In the genomic region with DNA sequence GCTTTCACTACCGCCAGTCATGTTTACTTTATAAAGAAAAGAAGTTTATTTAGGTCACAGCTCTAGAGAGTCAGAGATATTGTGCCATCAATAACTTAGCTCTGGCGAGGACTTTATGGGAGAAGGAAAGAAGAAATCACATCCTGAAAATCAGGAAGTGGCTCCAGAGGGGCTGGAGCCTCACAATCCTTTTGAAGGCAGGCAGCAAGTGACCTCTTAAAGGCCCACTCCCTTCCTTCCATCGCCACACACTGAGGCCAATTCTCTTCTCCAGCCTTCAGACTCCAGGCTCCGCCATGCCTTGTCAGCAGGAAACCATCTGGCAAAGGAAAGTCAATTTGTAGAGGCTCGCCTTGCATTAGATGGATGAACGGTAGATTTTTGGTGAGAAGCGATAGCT, we compare ENCODE assay signal across 17 mouse cellular contexts. TPM values are rescaled to one million over a fixed set of nuclear protein-coding genes. Genes with fewer than 3 reads are reported as not detected.
DNase-seq lines count a peak whose midpoint lies in the region; ATAC-seq and TF ChIP-seq lines count a peak whose summit lies in the region.
"Had no signal": no experiment of that assay in that cellular context is flagged by ENCODE, and none has a peak within 500 bp of the region (broad histone marks: within the 10 kb centered on the region; RNA-seq: fewer than 3 reads in every experiment).

No protein-coding gene starts in this region.

- H3K4me2 ChIP-seq in forebrain, embryonic 11.5 days (ENCODE audit: low read depth, low read length, severe bottlenecking) = no peak overlapping the region
- no peak overlapping the region for H3K4me2 ChIP-seq in forebrain, postnatal 0 days (ENCODE audit: low read depth)
- H3K4me2 ChIP-seq in intestine, embryonic 16.5 days (ENCODE audit: low read depth, low read length) = 0 out of 2 replicates have a peak overlapping the region, but pooled peaks have one; percentile 0
- H3K4me2 ChIP-seq: heart, embryonic 13.5 days; hindbrain, embryonic 12.5 days had no signal

- no peaks in the 10 kb centered on the region for H3K36me3 ChIP-seq in forebrain, embryonic 11.5 days (ENCODE audit: control insufficient read depth, insufficient read depth, low read length)
- H3K36me3 ChIP-seq in forebrain, postnatal 0 days (ENCODE audit: insufficient read depth) = no peaks in the 10 kb centered on the region
- no peaks in the 10 kb centered on the region for H3K36me3 ChIP-seq in intestine, embryonic 16.5 days (ENCODE audit: control insufficient read depth, insufficient read depth, low read length)
- H3K36me3 ChIP-seq in megakaryocyte, embryonic 14.5 days (replicated peaks; ENCODE audit: low read length) = no peaks in the 10 kb centered on the region
- H3K36me3 ChIP-seq: embryonic facial prominence, embryonic 10.5 days; heart, embryonic 13.5 days; hindbrain, embryonic 12.5 days had no signal

- TF ChIP-seq CTCF in forebrain, postnatal 0 days (IDR thresholded peaks at IDR 0.05; ENCODE audit: low read depth) = no peak
- TF ChIP-seq CTCF in bone marrow macrophage, adult 2 months (IDR thresholded peaks at IDR 0.05; ENCODE audit: low read depth, low read length) = no peak

- H3K4me1 ChIP-seq in forebrain, embryonic 11.5 days (replicated peaks; ENCODE audit: control insufficient read depth, insufficient read depth, low read length) = no peaks in the 10 kb centered on the region
- no peaks in the 10 kb centered on the region for H3K4me1 ChIP-seq in forebrain, postnatal 0 days (ENCODE audit: insufficient read depth)
- peaks cover 34% of the 10 kb centered on the region for H3K4me1 ChIP-seq in bone marrow macrophage, adult 2 months (ENCODE audit: control insufficient read depth, insufficient read depth, low read length)
- peaks cover 19% of the 10 kb centered on the region for H3K4me1 ChIP-seq in intestine, embryonic 16.5 days (ENCODE audit: control insufficient read depth, insufficient read depth, low read length)
- H3K4me1 ChIP-seq in megakaryocyte, embryonic 14.5 days = peaks cover 57% of the 10 kb centered on the region
- H3K4me1 ChIP-seq: hindbrain, embryonic 12.5 days had no signal

- no peak overlapping the region for H3K27ac ChIP-seq in forebrain, embryonic 11.5 days (ENCODE audit: low read depth, low read length)
- no peak overlapping the region for H3K27ac ChIP-seq in forebrain, postnatal 0 days (ENCODE audit: low read depth, low read length)
- peak overlapping the region; percentile 69 for H3K27ac ChIP-seq in bone marrow macrophage, adult 2 months (ENCODE audit: insufficient read depth, low read depth, low read length)
- H3K27ac ChIP-seq in intestine, embryonic 16.5 days (ENCODE audit: low read length) = no peak overlapping the region
- H3K27ac ChIP-seq: embryonic facial prominence, embryonic 10.5 days; heart, embryonic 13.5 days; hindbrain, embryonic 12.5 days had no signal

- H3K27me3 ChIP-seq in forebrain, embryonic 11.5 days (ENCODE audit: control insufficient read depth, insufficient read depth, low read length) = no peaks in the 10 kb centered on the region
- no peaks in the 10 kb centered on the region for H3K27me3 ChIP-seq in forebrain, postnatal 0 days (ENCODE audit: insufficient read depth, low read length)
- H3K27me3 ChIP-seq in intestine, embryonic 16.5 days (replicated peaks; ENCODE audit: control insufficient read depth, insufficient read depth, low read length) = peaks cover 2% of the 10 kb centered on the region; the same call in 1 of the 2 replicates
- H3K27me3 ChIP-seq in megakaryocyte, embryonic 14.5 days (replicated peaks) = peaks cover 9% of the 10 kb centered on the region
- H3K27me3 ChIP-seq: heart, embryonic 13.5 days; hindbrain, embryonic 12.5 days had no signal

- peak; percentile 26 for DNase-seq in forebrain, embryonic 11.5 days (ENCODE audit: low spot score)
- no peak for DNase-seq in forebrain, postnatal 0 days
- DNase-seq in right cerebral cortex, adult 2 months (ENCODE audit: low spot score in 2 of 2) = no peak
- no peak for DNase-seq in thymus, postnatal 0 days (ENCODE audit: low spot score)
- DNase-seq in spleen, adult 12 weeks (ENCODE audit: low spot score) = no peak
- DNase-seq: adrenal gland, postnatal 10 days; cerebellum, adult 2 months; cerebellum, postnatal 10 days; heart, postnatal 36 days had no signal

- no peak for ATAC-seq in forebrain, embryonic 11.5 days (replicated peaks; ENCODE audit: low FRiP score)
- no peak for ATAC-seq in forebrain, postnatal 0 days
- ATAC-seq in intestine, embryonic 16.5 days = peak; percentile 58
- ATAC-seq: forebrain, embryonic 14.5 days; hindbrain, embryonic 16.5 days had no signal

- no peak for TF ChIP-seq POLR2A in bone marrow macrophage, adult 2 months (IDR thresholded peaks at IDR 0.05; ENCODE audit: borderline replicate concordance, low read depth, low read length)

- H3K9ac ChIP-seq in forebrain, embryonic 11.5 days (ENCODE audit: low read length) = no peak overlapping the region
- H3K9ac ChIP-seq in forebrain, postnatal 0 days = no peak overlapping the region
- H3K9ac ChIP-seq in intestine, embryonic 16.5 days (ENCODE audit: low read depth, low read length) = no peak overlapping the region
- H3K9ac ChIP-seq: heart, embryonic 13.5 days; hindbrain, embryonic 12.5 days had no signal

- no peaks in the 10 kb centered on the region for H3K9me3 ChIP-seq in forebrain, embryonic 11.5 days (ENCODE audit: control insufficient read depth, low read length)
- H3K9me3 ChIP-seq in forebrain, postnatal 0 days (ENCODE audit: low read length) = no peaks in the 10 kb centered on the region
- no peaks in the 10 kb centered on the region for H3K9me3 ChIP-seq in intestine, embryonic 16.5 days (ENCODE audit: control insufficient read depth, low read length)
- 0 out of 2 replicates have a peak, but pooled peaks cover under 1% of the 10 kb centered on the region for H3K9me3 ChIP-seq in megakaryocyte, embryonic 14.5 days
- H3K9me3 ChIP-seq: embryonic facial prominence, embryonic 10.5 days; heart, embryonic 13.5 days; hindbrain, embryonic 12.5 days had no signal

- WGBS in forebrain, embryonic 11.5 days = 50% methylated on average over 7 of the region's 7 CpGs
- WGBS in forebrain, postnatal 0 days = 49% methylated on average over 7 of the region's 7 CpGs
- 23% methylated on average over 7 of the region's 7 CpGs for WGBS in intestine, embryonic 16.5 days

- H3K4me3 ChIP-seq in forebrain, embryonic 11.5 days (ENCODE audit: low read depth, low read length) = no peak overlapping the region
- H3K4me3 ChIP-seq in forebrain, postnatal 0 days (ENCODE audit: low read depth, low read length) = no peak overlapping the region
- peak overlapping the region; percentile 31 for H3K4me3 ChIP-seq in bone marrow macrophage, adult 2 months (ENCODE audit: insufficient read depth, low read length)
- H3K4me3 ChIP-seq in intestine, embryonic 16.5 days (ENCODE audit: low read length) = no peak overlapping the region
- peak overlapping the region; percentile 73 for H3K4me3 ChIP-seq in megakaryocyte, embryonic 14.5 days (replicated peaks)
- H3K4me3 ChIP-seq: embryonic facial prominence, embryonic 10.5 days; heart, embryonic 13.5 days; hindbrain, embryonic 12.5 days had no signal

RNA-seq across cellular contexts. Expression of a gene that starts 35.4 kb away (rescaled TPM):
- 11.3 and 12.3 TPM in 2 replicates for polyA plus RNA-seq in forebrain, embryonic 11.5 days (2014; fragmentation: Nextera tagmentation; extraction: Ambion mirVana)
- 14.8 and 19.4 TPM in 2 replicates for total RNA-seq in forebrain, postnatal 0 days (2014; rRNA removed)
- 3.0 and 4.5 TPM in 2 replicates for polyA plus RNA-seq in forebrain, postnatal 0 days (2015; fragmentation: Nextera tagmentation; extraction: Ambion mirVana)
- polyA plus RNA-seq in bone marrow macrophage, adult 2 months (2012; ENCODE audit: insufficient read depth, insufficient read length, missing spikeins) = 29.4 and 31.1 TPM in 2 replicates
- 4.9 and 5.8 TPM in 2 replicates for polyA plus RNA-seq in intestine, embryonic 16.5 days (2015; fragmentation: Nextera tagmentation; extraction: Ambion mirVana)
- polyA plus RNA-seq in megakaryocyte, embryonic 14.5 days (2012; ENCODE audit: insufficient read depth, low replicate concordance) = 9.9 and 12.9 TPM in 2 replicates
- 4.6 and 5.7 TPM in 2 replicates for polyA plus RNA-seq in thymus, postnatal 0 days (2015; fragmentation: Nextera tagmentation; extraction: Ambion mirVana)

Comparison
In these comparisons a context has a peak if more than half of its experiments do, and no peak if none do; other contexts are left out.
1. H3K4me3 ChIP-seq: peak in bone marrow macrophage, adult 2 months (single experiment) and megakaryocyte, embryonic 14.5 days (single experiment); none in forebrain, embryonic 11.5 days (single experiment), forebrain, postnatal 0 days (single experiment) and intestine, embryonic 16.5 days (single experiment).